Mouse (Mus musculus): Measurements from ENCODE around the gene Stpg1.

Gene Stpg1

DNA sequence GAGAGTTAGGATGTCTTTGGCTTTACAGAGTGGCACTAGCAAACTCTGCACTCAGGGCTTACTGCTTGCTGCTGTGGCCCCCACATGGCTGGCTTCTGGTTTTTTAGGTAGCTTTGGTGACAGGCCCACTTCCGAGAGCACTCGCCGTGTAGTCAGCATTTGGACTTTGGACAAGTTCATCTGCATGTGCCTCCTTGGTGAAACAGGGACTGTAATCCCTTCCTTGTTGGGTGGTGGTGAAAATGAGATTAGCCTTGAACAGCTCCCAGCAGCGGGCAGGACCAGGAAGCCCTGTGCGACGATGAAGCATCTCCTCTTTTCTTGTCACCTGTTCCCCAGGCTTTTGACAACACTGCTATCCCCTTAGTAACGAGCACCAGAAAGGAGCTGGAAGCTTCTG, 19.3 kb downstream of the Stpg1 start:
- DNase-seq (ENCODE audit: low spot score in 2 of 2) = no peak

GRCm38 (mm10) chr4:135514925-135515324, 20.3 kb downstream of the Stpg1 start:
- DNase-seq (ENCODE audit: low spot score in 2 of 2) = no peak

GRCm38 (mm10) chr4:135516351-135517316, 22.0 kb downstream of the Stpg1 start:
- DNase-seq (ENCODE audit: low spot score in 2 of 2) = peak; percentile 39 to 71

DNA sequence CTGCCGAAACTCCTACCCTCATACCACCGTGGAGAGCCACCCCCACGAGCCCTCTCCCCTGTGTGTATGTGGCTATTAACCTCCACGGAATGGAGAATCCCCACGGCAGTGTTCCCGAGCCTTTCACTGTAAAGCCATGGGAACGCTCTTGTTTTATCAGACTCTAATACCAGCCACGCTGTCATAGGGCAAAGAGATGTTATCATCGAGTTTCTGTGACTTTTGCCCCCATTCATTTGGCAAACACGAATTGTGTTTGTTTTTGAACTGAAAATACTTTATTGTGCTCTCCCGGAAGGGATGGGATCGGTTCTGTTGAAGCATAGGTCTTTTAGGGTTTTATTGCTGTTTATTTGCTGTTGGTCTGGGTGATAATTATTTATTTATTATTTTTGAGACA, 23.5 kb downstream of the Stpg1 start:
- DNase-seq (ENCODE audit: low spot score in 2 of 2) = no peak

GRCm38 (mm10) chr4:135520421-135520820, 25.8 kb downstream of the Stpg1 start:
- DNase-seq (ENCODE audit: low spot score in 2 of 2) = no peak

DNA sequence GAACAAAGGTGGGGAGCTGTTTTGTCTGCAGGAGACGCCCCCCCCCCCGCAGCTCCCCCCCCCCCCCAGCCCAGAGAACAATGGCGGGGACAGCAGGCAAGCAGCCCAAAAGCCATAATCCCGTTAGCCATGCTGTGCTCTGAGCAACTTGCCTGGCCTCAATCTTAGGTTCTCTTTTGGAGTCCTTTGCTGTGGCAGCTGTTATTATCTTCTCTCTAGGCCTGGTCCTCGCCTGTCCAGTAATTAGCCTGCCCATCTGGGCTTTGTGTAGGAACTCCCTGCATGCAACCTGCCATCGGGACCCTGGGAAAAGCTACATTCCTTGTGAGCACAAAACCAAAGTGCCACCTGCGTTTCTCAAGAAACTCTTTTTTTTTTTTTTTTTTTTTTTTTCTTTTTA, 29.3 kb downstream of the Stpg1 start:
- no peak for DNase-seq (ENCODE audit: low spot score in 2 of 2)

GRCm38 (mm10) chr4:135525057-135525456, 30.5 kb downstream of the Stpg1 start:
- no peak for DNase-seq (ENCODE audit: low spot score in 2 of 2)

- no peak for DNase-seq (ENCODE audit: low spot score in 2 of 2)
Measured at GRCm38 (mm10) chr4:135526039-135526710, 31.6 kb downstream of the Stpg1 start.

- DNase-seq (ENCODE audit: low spot score in 2 of 2) = peak in 1 of 2 experiments; percentile 25
Measured at GRCm38 (mm10) chr4:135530270-135530669, 35.7 kb downstream of the Stpg1 start.

- DNase-seq (ENCODE audit: low spot score in 2 of 2) = no peak
Measured at GRCm38 (mm10) chr4:135531236-135531635, 36.6 kb downstream of the Stpg1 start.

DNA sequence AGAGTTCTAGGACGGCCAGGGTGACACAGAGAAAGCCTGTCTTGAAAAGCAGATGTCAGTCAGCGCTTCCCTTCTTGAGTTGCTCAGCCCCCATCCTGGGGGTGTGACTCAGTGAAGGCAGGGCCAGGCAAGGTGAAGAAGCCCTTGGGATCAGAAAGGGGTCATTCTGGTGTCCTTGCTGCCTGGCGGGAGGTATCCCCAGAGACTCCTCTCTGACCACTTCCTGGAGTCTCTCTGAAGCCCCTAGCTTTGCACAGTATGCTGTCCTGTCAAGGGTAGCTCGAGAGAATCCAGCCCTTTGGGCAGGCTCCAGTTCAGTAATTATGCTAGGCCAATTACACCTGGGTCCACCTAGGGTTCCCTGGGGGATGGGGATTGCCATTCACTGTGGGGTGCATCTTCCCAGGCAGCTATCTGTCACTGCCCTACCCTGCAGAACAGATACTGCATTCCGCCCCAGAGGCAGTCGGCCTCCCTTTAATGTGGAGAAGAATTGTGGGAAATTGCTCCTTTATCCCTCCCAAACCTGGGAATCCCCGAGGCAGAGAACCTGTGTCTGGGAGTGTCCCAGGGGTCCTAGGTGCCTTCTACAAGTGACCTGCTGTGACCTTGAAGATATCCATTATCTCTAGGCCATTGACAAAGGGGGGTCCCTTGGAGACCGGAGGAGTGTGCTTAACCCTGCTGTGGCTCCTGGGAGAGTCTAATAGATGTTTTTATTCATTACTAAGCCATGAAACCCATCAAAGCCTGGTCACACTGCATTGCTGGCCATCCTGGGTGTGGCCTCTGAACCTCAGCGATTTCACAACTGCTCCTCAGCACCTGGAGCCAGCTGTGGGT, 37.4 kb downstream of the Stpg1 start:
- DNase-seq (ENCODE audit: low spot score in 2 of 2) = no peak

DNA sequence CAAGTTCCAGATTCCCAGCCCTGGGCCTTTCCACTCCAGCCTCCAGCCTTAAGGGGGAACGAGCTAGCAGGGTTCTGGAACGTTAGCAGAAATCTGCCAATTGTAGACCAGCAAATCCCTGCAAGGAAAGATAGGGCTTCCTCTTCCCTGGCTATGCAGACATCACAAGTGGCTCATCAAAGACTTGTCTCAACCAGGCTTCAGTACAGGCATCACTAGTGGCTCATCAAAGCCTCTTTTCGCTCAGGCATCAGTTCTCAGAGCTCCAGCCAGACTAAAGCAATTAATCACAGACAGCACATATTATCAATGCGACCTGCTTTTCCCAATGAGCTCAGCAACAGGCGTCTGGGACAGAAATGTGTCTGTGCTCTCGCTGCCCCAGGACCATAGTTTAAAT, 38.4 kb downstream of the Stpg1 start:
- DNase-seq (ENCODE audit: low spot score in 2 of 2) = no peak

DNA sequence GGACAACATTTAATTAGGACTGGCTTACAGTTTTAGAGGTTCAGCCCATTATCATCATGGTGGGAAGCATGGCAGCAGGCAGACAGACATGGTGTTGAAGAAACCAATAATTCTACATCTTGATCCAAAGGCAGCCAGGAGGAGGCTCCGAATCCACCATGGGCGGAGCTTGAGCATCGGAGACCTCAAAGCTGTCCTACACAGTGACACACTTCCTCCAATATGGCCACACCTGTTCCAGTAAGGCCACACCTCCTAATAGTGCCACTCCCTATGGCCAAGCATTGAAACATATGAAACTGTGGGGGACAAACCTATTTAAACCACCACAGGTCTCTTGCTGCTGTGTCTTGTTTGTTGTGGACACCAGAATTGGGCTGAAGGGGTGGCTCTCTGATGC, 40.4 kb downstream of the Stpg1 start:
- DNase-seq (ENCODE audit: low spot score in 2 of 2) = no peak

GRCm38 (mm10) chr4:135539056-135539455, 44.5 kb downstream of the Stpg1 start:
- no peak for DNase-seq (ENCODE audit: low spot score in 2 of 2)

DNA sequence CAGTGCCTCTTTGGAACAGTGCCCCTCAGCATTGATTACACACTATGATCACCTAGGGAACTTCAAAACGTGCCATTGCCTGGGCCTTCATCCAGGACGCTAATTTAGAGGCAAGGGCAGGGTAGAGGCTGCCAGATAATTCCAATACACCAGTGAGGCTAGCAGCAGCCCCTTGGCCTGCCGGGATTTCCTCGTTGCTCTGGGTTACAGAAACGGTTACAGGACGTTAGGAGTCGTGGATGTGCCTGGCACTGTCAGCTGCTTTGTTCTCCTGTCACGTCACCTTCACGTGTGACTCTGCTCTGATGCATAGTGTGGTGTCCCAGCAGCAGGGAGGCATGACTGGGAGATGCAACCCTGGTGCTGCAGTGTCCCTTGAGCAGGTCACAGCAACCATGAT, 45.5 kb downstream of the Stpg1 start:
- no peak for DNase-seq (ENCODE audit: low spot score in 2 of 2)

- DNase-seq (ENCODE audit: low spot score in 2 of 2) = no peak
Measured at GRCm38 (mm10) chr4:135544284-135544683, 49.7 kb downstream of the Stpg1 start.

GRCm38 (mm10) chr4:135545080-135545511, 50.5 kb downstream of the Stpg1 start:
- peak in 1 of 2 experiments; percentile 24 for DNase-seq (ENCODE audit: low spot score in 2 of 2)

DNA sequence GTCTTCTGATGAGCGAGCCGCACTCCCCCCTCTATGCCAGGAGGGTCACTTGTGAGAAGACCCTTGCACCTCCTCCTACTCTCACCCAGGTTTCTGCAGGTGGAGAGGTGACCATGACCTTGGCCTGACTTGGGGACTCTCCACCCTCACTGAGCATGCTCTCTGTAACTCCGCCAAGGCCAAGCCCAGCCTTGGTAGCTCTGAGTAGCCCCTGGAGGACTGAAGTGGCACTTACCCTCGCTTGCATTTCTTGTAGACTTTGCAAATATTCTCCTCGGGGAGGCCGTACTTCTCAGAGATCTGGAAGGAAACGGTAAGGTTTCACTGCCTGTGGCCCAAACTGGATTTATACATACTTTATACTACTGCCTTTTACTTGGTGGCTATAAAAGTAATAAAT, 51.4 kb downstream of the Stpg1 start:
- no peak for DNase-seq (ENCODE audit: low spot score in 2 of 2)

DNA sequence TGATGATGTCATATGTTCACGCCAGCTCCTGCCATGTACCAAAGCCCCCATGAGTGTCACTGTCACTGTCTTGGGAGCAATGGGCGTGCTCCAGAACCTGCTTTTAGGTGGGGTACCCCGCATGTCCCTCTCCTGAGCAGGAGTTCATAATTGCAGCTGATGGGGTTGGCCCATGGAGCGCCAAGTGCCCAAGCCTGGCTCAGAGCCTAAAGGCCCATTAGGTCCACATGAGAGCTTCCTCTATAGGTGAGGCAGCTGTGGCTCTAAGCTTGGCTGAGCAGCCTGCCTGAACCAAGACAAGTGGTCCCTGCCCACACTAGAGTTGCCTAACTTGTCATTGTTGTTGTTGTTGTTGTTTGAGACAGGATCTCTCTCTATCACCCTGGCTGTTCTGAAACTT, 52.2 kb downstream of the Stpg1 start:
- DNase-seq (ENCODE audit: low spot score in 2 of 2) = no peak

DNA sequence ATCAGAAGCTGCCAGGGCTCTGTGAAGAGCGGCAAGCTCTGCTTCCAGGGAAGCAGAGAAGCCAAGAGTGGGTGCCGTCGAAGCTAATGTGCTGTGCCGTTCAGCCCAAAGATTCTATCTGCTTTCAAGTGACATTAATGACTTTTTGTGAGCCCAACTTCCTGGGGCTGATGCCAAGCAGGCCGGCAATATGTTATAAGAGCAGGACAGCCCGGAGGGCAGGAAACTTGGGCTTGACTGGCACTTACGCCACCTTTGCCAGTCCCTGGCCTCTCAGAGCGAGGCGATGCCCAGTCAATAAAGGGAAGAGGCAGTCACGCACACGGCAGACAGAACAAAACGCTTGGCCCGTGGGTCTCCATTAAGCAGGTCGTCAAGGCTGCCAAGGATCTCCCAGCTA, 53.0 kb downstream of the Stpg1 start:
- DNase-seq (ENCODE audit: low spot score in 2 of 2) = no peak

DNA sequence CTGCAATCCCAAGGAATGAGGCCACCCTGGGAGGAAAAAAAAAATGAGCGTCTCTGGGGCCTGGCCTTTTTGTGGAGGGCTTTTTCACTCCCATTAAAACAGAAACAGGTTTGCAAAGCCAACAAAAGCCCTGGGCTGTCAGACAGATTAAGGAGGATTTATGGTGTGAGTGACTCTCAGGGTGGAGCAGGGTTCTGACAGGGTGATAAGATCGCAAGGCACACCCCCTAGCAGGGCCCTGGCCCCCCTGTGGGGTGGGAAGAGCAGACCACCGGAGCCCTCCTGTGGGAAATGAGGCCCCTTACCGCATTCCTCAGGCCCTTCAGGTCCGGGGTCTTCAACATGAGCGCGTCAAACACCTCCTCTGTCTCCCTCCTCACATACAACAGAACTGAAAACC, 53.5 kb downstream of the Stpg1 start:
- DNase-seq (ENCODE audit: low spot score in 2 of 2) = no peak

GRCm38 (mm10) chr4:135548521-135549077, 54.0 kb downstream of the Stpg1 start:
- DNase-seq (ENCODE audit: low spot score in 2 of 2) = no peak
